Mouse (Mus musculus): ENCODE data around the gene Npepps.

DNA sequence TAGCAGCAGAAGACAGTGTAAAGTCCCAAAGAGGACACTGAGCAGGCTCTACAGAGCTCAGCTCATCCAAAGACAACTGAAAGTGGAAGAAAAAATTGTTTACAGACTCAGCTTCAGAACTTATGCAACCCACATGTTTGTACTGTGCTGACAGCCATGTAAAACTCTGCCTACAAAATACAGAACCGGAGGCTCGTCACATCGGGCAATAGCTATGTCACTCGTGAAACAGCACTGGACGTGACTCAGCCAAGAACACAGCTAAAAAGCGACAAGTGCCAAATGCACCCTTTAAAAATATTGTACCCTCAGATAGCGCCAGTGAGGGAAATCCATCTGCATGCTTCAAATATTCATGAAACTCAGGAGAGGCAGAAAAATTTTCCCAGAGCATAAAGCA lies 39.1 kb downstream of the Npepps start:
- TF ChIP-seq CTCF (IDR thresholded peaks at IDR 0.05; ENCODE audit: insufficient read depth, low read length) (no peak), POLR2A (IDR thresholded peaks at IDR 0.05; ENCODE audit: borderline replicate concordance, extremely low read depth, low read depth, low read length) (no peak)
